Mouse (Mus musculus) ovary, postnatal 36 days (tissue): ENCODE results near the gene B3gnt4.
"Not testable (repeated sequence)": the region's sequence is repeated elsewhere in the genome, so short reads cannot be mapped to it uniquely, and the experiment has no call there.

Experiments used
- DNase-seq: peaks from one replicate; pipeline ENCODE4 v3.0.0; 2022; ENCODE audit warnings: low spot score, mixed read lengths

Gene B3gnt4

DNA sequence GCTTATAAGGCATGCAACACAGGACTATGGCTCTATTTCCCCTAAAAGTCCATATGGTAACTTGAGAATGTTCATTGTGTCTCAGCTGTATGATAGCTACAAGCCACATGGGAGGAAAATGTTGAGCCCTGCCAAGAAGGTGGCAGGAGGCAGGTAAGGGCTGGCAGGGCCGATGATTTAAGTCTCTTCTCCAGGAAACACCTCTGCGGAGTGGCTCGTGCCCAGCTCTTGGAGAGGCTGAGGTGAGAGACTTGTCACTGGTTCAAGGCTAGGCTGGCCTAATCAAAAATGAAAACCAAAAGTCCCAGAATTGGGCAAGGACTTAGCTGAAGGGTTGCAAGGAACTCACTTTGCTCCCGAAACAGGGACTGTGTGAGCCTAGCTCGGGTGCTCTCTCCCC is at the start of gene B3gnt4:
Gene B3gnt4, plus strand, starts transcription at position 301 of the 400 bp plus-strand sequence.
- DNase-seq, result no peak

DNA sequence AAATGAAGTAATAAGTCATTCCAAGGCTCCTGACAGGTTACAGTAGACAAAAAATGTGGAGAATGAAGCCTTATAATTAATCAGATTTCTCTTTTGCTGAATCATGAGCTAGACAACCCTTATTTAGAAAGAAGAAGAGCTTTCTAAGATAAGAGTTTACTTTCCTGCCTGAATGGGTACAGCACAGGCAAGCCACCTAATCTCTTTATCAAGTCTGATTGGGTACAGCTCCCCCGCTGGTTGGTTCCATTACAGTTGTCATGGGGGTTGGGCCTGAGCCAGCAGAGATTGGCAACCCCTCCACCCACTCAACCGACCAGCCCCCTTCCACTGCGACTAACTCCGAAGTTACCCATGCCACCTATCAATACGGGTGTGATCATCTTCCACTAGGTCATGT is 48.8 kb upstream of the B3gnt4 start:
- DNase-seq, result no peak

DNA sequence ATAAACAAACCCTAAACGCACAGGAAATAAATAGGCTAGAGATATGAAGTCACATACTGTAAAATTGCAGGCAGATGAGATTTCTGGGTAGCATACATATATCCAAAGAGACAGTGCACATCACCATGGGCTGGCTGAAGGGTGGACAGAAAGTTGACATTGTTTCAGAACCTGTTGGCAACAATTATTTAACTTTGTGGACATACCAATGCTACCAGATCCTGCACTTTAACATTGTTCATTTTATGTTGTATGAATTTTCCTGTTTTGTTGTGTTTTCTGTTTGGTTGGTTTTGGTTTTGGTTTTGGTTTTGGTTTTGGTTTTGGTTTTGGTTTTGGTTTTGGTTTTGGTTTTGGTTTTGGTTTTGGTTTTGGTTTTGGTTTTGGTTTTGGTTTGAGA is 45.6 kb upstream of the B3gnt4 start:
- no peak for DNase-seq

DNA sequence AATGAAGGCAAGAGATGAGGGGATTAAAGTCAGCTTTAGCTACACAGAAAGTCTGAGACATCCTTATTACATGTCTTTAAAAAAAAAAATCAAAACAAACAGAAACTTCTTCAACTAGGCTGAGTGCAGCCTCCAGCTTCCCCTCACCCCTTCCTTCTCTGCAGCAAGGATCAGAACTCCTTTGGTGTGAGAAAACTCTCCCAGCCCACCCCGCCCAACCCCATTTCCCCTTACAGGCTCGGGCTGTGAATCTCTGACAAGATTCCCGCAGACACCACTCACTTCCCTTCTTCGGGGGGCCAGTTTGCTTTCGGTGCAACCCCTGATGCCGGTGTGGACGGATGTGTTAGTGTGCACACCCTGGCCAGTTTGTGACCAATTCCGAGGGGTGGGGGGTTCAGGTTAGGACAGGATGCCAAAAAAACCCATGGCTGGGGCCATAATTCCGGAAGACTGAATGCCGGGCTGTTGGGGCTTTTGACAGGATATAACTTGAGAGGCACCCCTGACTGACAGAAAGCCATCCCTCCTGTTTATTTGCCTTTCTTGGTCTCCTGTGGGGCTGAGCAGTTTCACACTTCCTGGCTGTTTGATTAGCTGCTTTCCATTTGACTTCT is 39.4 kb upstream of the B3gnt4 start:
- DNase-seq, result no peak

DNA sequence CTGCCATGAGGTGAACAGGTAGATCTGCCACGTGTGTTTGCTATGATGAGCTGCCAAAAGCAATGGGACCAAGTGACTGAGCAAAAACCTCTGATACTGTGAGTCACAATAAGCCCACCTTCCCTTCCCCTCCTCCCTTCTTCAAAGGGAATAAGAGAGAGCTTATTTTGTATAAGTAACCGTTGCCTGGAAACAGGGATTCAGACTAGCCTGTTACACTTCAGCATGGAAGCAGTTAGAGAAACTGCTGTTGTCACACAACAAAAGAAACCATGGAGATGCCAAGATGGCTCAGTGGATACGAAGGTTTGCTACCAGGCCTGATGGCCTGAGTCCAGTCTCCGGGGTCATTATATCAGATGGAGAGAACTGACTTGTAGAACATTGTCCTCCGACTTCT is 36.4 kb upstream of the B3gnt4 start:
- no peak for DNase-seq

DNA sequence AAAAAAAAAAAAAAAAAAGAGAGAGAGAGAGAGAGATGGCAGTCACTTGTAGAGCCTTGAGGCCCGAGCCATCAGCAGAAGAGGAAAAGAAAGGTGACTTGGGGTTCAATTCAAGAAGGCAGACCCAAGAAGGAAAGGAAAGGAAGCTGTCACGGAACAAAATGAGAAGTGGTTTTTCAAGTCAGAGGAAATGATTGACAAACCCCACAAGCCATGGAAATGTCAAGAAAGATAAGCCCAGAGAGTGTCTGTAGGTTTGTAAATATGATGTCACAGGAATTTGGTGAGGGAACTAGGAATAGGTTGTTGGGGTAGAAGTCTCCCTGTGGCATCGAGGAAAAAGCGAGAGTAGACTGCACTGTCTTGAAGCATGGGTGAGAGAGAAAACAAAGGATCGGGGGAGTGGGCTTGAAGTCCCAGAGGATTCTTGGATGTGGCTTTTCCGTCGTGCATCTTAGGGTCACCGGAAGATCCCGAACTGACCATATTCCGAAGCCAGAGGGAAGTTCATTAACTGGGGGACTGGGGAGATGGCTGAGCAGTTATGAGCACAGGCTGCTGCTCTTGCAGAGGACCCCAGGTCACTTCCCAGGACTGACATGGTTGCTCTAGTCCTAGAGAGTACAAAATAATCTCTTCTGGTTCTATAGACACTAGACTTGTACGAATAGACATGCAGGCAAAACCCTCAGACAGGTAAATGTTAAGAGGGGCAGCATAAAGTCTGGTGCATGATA is 22.4 kb upstream of the B3gnt4 start:
- no peak for DNase-seq

- DNase-seq, result no peak
Measured at GRCm38 (mm10) chr5:123489112-123489785, 21.0 kb upstream of the B3gnt4 start, which contains the start of the genes Lrrc43 and Il31. TSS of gene Lrrc43 (plus strand) at chr5:123489305. TSS of gene Il31 (minus strand) at chr5:123489489.

GRCm38 (mm10) chr5:123489935-123490334 is 20.3 kb upstream of the B3gnt4 start:
- DNase-seq, result no peak

DNA sequence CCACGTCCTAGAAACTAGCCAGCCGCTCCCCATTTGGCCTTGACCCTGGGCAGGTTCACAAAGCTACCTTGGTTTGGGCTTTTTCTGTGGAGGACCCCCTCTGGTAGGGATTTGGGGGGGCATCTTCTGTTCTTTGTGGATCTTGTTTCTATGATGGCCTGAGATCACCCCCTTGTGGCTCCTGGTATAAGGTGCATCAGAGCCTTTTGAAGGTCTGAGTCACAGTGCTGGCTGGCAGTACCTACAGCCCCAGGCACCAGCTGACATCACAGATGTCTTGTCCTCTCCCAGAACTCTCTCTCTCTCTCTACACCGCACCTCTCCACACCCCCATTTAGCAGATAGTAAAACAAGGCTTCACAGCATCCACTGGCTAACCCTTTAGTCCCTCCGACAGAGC is 10.5 kb upstream of the B3gnt4 start:
- no peak for DNase-seq

DNA sequence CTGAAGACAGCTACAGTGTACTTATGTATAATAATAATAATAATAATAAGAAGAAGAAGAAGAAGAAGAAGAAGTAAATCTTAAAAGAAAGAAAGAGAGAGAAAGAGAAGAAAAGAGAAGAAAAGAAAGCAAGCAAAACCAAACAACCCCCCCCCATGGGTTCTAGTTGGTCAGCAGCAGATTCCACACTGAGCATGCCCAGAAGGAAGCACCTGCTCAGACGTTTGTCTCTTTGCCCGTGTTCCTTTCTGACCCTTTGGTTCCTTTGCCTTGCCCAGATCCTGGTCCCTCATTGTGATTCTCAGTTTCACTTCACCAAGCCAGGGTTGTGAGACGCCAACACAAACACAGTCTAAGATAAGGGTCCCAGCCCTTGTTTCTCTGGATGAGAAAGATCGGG is 8.3 kb upstream of the B3gnt4 start:
- DNase-seq, result no peak

DNA sequence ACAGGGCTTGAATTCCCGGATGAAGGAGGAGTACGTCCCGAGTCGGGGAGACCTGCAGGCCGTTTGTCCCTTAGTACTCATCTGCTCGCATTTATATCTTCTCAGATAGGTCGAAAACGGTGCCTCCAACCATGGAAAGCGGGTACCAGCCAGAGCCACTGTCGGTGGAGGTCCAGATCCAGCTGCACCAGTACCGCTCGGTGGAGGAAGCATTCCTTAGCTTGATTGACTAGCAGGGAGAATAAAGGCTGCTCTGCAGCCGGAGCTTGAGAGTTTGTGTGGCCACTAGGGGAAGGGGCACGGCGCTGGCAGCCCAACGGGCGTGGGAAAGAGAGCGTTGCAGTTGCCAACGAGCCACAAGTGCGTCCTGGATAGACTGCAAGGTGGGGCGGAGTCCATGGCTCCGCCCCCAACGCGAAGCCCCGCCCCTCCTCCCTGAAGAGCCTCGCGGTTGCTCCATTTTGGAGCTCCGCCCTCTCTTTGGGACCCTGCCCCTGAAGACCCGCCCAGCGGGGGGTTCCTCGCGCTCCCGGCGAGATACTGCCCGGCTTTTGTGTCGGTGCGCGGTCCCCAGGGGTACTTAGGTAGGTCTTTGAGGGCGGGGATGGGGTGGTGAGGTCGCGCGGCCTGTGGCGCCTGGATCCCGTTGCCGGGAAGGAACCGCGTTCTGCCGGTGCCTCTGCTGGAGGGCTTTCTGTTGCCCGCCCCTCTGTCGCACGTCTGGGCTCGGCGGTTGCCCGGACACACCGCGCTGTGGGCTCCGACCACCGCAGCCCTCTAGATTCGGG is 2.1 kb upstream of the B3gnt4 start:
- peak; percentile 87 for DNase-seq

GRCm38 (mm10) chr5:123508921-123509320 is 1.3 kb upstream of the B3gnt4 start:
- no peak for DNase-seq

DNA sequence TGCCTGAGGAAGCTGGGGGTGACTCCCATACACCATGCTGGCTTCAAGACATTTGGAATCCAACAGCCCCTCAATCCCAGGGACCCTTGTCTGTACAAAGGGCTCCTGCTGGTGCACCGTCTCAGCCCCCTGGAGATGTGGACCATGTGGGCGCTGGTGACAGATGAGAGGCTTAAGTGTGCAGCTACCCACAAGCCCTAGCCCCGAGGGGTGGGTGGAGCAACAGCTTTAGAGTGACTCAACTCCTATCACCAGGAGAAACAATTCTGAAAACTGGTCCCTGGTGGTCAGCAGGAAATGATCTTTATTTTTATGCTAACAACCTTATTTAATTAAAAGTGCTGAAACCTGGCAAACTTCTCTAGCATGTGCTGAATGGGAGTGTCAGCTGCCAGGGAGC is 1.2 kb downstream of the B3gnt4 start:
- not testable (repeated sequence) for DNase-seq

- DNase-seq, result no peak
Measured at GRCm38 (mm10) chr5:123512102-123512501, 1.8 kb downstream of the B3gnt4 start.

DNA sequence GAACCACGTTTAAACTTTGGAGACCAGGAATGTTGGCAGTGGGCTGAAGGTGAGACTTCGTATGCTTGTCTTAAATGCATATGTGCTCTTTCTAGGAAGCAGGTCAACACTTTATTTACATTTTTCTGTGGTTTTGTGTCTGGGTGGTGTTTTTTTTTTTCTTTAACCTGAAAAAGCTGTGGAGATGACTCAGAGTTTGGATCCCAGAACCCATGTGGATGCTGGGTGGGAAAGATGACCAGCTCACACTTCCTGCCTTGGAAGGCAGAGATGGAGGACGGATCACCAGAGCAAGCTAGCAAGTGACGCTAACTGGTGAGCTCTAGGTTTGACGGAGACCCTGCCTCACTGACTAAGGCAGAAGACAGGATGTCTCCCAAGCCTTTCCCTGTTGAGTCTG is 4.6 kb downstream of the B3gnt4 start:
- no peak for DNase-seq

DNA sequence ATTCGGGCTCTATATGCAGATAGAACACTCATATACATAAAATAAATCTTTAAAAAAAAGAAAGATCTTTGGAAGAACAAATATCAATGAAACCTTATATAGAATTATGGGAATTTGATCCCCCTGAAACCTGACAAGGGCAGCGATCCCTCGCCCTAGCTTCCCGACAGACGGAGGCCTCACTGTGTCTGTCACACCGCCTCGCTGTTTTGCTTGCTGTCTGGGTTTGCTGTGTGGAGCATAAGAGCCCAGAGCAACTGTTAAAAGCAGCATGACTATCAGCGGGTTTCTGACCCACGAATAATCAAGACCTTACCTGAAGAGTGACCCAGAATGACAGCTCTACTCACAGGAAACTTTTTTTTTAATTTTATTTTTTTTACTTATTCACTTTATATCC is 10.4 kb downstream of the B3gnt4 start:
- no peak for DNase-seq

- no peak for DNase-seq
Measured at GRCm38 (mm10) chr5:123521621-123522020, 11.4 kb downstream of the B3gnt4 start.

- no peak for DNase-seq
Measured at GRCm38 (mm10) chr5:123522166-123522565, 11.9 kb downstream of the B3gnt4 start.

DNA sequence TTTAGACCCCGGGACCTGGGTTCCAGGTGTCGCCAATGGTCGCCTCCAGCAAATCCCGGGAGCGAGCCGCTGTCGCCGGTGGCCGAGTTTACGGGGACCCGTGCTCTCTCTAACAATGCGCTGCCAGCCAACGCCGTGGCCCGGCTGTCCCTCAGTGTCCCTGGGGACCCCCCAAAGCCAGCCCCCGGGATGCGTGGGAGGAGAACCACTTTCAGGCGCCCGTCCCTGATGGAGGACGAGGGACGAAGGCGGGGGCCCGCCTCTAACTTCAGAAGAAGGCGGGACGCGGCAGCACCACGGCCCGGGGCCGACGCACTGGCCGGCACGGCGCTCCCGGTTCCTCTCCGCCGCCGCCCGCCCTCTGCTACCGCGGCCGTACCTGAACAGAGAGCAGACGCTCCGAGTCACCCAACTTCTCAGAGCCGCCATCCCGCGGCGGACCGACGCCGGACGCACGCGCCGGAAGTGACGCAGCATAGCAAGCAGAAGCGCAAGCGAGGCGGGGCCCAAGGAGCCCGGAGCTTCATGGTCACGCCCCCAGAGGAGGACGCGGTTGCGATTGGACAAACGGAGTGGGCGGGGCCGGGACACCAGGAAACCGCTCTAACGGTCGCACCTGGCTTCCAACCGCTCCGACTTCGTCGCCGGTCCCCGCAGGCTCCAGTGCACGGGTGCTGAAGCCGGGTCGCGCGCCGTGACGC is 13.6 kb downstream of the B3gnt4 start, which contains the start of gene Diablo:
Gene Diablo, minus strand, starts transcription at position 485 of the 701 bp plus-strand sequence.
- DNase-seq, result peak; percentile 98

DNA sequence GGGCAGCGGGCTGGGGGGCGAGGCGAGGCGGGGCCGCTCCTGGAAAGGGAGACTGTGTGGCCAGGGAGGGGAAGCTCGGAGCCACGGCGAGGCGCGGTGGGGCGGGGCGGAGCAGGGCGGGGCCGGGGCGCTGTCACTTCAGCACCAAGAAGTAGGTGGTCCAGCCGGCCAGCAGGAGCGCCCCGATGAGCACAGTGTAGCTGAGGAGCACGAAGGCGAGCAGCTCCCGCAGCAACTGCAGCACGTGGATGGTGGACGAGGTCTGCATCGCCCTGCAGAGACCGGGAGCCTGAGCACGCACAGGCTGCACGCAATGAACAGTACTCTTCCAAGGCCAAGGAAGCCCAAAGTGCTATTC is 14.1 kb downstream of the B3gnt4 start:
- no peak for DNase-seq

GRCm38 (mm10) chr5:123525281-123525680 is 15.0 kb downstream of the B3gnt4 start, which contains the start of gene Gm49027:
TSS of gene Gm49027 (minus strand) at chr5:123525488.
- no peak for DNase-seq
